Mouse (Mus musculus): ENCODE measurements around the gene Phkg1. TPM values are rescaled to one million over a fixed set of nuclear protein-coding genes. Genes with fewer than 3 reads are reported as not detected.
"Not testable (repeated sequence)": the region's sequence is repeated elsewhere in the genome, so short reads cannot be mapped to it uniquely, and the experiment has no call there.

Phkg1 gene
- 100 to 1,000 TPM; 317 to 357 (median 343) TPM for total RNA-seq (2022)

DNA sequence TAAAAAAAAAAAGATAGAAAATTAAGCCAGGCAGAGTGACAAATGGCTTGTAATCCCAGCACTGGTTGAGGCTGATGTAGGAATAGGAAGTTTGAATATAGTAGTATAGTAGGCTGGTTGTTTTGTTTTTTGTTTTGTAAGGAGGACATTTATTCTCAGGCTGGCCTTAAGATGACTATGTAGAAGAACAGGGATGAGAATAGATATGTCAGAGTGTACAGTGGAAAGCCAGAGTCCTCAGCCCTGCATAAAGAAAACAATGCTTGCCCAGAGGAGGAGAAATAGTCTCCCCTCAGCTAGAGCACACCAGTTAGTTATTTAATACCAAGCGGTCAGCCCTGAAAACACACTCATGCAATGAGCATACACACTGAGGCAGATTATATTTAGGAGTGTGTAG, at the start of gene Phkg1:
Gene Phkg1, minus strand, starts transcription at position 101 of the 400 bp plus-strand sequence.
- DNase-seq (ENCODE audit: low spot score in 2 of 2): no peak

DNA sequence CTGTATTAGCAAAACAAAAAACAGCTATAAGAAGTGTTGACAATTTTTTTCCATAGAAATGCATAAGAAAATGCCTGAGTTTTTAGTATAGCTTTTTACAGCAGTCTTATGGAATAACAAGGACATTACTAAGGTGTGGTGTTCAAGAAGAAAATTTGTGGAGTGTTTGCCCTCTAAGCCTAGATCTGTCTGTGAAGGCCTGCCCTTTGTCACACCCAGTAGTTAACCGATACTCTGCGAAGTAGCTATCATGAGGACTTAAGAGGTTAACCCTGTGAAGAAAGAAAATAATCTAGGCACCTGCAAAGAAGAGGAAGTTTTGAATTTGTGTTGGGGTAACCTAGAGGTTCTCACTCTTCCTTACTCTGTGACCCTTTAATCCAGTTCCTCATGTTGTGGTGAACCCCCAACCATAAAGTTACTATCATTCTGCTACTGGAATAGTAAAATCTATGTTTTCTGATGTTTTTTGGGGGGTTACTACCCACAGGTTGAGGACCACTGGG, 49.2 kb upstream of the Phkg1 start:
- no peak for DNase-seq (ENCODE audit: low spot score in 2 of 2)

DNA sequence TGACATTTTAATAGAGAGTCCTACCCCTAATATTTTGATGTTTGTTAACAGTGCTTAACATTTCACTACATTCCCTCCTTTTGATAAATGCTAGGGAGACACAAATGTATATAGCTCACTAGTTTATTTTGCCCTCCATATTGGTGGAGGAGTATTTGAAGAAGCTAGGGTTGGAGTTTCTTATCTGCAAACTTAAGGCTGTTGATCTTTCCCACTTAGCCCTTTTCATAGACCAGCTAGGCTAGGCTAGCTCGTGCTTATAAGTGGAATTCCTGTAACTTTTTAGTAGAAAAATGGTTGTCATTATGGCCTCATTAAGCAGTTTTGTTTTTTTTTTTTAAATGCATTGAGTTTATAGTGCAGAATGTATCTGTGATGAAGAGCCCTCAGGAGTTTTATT, 45.1 kb upstream of the Phkg1 start:
- DNase-seq (ENCODE audit: low spot score in 2 of 2): no peak

DNA sequence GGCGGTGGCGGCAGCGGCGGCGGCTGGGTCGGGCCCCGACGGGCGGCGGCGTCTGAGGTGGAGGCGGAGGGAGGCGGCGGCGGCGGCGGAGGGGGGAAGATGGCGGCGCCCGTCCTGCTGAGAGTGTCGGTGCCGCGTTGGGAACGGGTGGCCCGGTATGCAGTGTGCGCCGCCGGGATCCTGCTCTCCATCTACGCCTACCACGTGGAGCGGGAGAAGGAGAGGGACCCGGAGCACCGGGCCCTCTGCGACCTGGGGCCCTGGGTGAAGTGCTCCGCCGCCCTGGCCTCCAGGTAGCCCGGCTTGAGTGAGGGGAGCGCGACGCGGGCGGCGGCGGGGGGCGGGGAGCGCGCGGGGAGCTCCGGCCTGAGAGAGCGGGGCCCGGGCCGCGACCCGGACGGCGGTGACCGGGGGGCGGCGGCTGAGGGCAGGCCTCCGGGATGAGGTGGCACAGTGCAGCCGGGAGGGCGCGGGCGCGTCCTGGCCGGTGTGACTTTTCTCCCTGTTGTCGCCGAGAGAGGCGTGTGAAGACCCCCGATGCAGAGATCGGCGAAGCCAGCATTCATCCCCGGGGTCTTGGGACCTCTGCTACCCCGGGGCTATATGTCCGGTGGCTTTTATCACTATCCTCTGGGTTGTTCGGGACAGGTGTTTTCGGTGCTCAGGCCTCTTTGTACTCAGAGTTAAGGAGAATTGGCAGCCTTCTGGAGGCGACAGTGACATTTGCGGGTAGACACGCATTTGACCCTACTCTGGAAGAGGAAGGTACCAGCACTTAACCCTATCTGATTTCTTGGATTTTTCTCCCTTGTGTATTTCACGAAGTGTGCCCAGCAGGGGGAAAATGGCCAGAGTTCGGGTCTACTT, 44.0 kb upstream of the Phkg1 start:
- peak; percentile 18 to 33 for DNase-seq (ENCODE audit: low spot score in 2 of 2)

DNA sequence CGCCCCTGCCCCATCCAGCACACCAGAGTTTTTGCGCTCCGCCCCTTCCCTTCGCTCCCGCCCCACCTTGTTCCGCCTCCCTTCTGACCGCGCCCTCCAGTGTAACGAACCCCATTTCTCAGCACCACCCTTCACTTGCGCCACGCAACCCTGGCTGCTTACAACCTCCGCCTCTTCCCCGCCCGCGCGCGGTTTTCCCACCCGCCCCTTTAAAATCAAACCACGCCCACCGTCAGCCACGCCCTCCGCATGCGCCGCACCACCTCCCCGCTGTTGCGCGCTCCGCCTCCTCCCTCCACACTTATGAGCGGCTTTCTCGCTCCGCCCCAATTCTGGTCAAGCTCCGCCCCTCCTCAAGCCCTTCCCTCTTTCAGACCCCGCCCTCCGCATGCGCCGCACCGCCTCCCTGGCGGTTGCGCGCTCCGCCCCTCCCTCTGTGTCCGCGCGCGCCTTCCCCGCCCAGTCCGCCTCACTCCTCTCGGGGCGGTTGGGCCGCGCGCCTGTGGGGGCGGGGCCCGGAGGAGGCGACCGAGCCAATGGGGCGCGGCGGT, 43.2 kb upstream of the Phkg1 start, which contains the start of gene Vkorc1l1:
Gene Vkorc1l1, plus strand, starts transcription at position 476 of the 551 bp plus-strand sequence.
- peak; percentile 96 to 97 for DNase-seq (ENCODE audit: low spot score in 2 of 2)

DNA sequence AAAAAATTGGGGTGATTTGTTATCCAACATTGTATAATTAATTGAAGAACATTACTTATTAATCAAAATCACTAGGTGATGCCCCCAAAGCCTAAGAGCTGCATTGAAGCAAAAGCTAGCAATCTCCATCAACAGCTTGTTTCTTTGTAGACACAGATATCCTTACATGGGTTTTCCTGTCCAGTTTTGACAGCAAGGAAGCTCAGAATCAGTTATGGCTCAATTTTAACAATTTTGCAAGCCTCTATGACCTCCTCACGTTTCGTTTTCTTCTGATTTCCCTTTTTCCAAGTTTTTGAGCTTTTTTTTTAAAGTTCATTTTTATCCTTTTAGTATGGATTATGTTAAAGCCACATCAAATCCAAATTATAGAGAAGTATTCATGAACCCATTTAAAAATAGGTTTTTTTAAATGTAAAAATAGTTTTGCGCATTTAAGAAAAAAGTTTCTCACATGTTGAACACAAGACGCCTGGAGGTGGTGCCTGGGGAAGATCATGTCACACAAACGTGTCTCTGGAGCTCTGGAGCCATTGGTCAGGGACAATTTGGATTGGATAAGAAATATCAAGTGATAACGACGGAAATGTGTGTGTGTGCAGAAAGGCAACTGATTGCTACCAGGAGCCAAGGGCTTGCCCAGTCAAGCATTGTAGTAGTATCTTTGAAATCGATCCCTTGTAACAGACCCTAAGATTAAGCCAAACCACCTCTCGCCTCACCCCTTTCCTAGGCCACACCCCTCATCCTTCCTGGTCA, 42.6 kb upstream of the Phkg1 start:
- DNase-seq (ENCODE audit: low spot score in 2 of 2): no peak

DNA sequence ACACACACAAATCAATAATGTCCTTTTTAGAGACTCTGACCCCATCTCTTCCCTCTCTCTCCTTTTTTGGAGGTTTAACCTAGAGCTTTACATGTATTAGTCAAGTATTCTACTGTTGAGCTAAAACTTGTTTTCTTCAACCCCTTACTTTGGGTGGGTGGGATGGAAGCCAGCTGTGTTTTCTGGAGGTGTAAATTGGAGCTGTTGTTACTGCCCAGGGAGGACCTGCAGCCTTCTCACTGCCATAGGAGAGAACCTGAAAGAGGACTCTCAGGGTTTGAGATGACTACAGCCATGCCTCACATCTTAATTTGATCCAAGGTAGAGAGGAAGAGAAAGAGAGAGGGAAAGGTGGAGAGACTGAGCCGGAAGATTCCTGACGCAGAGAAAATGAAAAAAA, 41.9 kb upstream of the Phkg1 start:
- no peak for DNase-seq (ENCODE audit: low spot score in 2 of 2)

DNA sequence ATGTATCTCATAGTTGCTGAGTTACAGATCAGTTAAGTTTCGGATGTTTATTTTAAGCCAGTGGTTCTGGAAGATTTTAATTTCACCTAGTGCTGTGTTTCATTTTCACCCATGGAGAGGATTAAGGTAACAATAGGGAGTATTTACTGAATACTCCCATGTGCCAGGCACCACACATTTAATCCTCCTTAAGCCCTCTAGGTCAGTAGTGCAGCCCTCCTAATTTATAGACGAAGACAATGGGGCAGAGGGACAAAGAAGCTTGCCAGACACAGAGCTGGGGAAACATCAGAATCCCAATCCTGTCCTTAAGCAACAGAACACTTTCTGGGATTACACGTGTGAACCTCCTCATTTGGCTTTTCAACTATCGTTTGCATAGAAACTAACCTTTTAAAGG, 38.6 kb upstream of the Phkg1 start:
- DNase-seq (ENCODE audit: low spot score in 2 of 2): no peak

DNA sequence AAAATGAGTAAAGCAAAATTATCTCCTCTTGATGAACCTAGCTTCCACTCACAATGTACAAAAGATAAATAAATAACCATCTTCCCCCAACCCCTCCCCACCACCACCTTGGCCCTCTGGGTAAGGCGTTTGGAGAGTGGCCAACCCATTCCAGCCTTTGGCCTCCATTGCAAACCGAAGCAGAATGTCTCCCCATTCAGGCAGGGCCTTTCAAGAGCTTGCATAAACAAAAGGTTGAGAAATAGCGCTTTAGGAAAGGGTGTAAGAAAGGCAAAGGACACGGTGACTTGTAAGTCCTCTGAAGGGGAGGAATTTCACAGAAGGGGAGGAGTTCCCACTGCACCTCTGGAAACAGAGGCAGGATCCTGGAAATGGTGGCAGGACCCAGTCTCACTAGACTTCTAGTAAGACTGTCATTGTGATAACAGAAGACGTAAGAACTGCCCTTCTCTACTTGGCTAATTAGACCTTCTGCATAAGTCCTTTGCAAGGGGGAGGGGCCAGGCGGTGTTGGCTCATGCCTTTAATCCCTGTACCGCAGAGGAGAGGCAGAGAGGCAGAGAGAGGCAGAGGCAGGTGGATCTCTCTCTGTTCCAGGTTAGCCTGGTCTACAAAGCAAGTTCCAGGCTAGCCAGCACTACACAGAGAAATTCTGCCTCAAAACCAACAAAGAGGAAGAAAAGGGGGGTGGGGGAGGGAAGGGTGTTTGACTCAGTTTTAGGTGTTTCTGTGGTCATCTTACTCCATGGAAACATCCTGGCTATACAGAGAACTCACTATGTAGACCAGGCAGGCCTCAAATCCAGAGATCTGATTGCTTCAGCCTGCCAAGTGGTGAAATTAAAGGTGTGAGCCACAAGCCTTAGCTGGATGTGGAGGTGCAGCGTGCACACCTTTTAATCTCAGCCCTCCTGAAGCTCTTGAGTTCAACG, 31.8 kb upstream of the Phkg1 start:
- DNase-seq (ENCODE audit: low spot score in 2 of 2): no peak

DNA sequence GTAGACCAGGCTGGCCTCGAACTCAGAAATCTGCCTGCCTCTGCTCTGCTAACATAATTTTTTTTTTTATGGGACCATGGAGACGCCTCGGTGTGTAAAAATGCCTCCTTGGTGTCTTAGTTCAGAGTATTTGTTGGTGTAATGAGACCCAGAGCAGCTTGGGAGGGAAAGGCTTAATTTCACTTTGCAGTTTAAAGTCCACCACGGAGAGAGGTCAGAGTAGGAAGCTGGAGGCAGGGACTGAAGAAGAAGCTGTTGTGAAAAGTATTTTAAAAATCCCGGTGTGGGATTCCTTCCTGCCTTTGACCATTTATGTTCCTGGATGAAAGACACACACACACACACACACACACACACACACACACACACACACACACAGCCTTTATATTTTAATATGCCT, 27.6 kb upstream of the Phkg1 start:
- no peak for DNase-seq (ENCODE audit: low spot score in 2 of 2)

DNA sequence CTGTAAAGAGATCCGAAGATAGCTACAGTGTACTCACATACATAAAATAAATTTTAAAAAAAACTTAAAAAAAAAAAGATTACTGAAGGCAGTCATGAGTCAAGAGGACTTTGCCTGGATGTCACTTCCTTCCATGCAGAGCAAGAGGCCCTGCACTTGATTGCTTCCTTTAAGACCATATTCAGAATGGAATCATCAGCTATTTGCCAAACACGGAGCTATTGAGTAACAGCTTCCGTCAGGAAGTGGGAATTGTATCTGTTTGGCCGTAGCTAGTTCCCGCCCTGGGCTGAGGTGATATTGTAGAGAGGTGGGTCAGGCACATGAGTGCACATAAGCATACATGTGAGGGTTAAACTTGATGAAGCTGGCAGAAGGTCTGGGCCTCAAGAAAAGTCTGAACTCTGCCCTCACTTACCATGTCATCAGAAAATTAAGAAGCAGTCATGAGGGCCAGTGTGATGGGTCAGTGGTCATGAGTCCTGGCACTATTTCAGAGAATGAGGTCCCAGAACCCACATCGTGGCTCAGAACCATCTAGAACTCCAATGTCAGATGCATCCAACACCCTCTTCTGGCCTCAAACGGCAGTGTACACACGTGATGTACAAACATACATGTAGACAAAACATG, 26.6 kb upstream of the Phkg1 start:
- no peak for DNase-seq (ENCODE audit: low spot score in 2 of 2)

DNA sequence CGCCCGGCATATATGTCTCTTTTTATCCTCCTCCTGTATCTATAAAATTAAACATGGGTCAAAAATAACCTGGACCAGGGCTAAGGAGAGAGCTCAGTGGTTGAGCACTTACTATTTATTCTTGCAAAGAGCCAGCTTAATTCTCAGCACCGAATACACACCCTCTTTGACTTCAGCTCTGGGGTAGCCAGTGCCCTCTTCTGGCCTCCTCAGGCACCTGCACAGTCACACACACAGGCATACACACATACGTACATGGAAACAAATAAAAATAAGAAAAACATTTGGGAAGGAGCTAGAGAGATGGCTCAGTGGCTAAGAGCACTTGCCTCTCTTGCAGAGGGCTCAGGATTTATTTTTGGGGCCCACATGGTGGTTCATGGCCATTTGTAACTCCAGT, 23.6 kb upstream of the Phkg1 start:
- DNase-seq (ENCODE audit: low spot score in 2 of 2): no peak

DNA sequence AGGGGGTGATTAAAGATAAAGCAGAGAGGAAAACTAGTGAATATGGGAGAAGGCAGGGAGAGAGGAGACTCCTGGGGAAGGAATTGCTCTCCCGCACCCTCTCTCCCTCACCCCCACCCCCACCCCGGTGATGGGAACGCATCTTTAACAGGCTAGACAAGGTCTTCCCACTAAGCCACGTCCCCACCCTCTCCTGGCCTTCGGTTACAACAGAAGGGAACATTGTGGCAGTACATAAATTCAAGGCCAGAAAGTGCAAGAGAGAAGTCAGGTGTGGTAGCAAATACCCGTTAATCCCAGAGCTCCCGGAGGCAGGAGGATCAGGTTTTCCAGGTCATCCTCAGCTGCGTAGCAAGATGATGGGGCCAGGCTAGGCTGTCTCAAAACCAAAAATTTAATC, 21.0 kb upstream of the Phkg1 start:
- DNase-seq (ENCODE audit: low spot score in 2 of 2): no peak

DNA sequence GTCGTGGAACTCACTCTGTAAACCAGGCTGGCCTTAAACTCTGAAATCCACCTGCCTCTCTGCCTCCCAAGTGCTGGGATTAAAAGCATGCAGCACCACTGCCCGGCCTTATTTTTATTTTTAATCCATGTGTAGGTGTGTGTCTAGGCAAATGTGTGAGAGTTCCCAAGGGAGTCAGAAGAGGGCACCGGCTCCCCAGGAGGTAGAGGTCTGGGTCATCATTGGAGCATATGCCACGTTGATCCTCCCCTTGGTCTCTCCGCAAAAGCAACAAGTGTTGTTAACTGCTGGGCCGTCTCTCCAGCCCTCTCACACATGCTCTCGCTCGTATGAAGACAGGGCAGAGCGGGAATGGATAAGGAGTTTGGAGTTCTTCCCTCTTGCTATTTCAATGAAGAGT, 20.4 kb upstream of the Phkg1 start:
- DNase-seq (ENCODE audit: low spot score in 2 of 2): no peak

DNA sequence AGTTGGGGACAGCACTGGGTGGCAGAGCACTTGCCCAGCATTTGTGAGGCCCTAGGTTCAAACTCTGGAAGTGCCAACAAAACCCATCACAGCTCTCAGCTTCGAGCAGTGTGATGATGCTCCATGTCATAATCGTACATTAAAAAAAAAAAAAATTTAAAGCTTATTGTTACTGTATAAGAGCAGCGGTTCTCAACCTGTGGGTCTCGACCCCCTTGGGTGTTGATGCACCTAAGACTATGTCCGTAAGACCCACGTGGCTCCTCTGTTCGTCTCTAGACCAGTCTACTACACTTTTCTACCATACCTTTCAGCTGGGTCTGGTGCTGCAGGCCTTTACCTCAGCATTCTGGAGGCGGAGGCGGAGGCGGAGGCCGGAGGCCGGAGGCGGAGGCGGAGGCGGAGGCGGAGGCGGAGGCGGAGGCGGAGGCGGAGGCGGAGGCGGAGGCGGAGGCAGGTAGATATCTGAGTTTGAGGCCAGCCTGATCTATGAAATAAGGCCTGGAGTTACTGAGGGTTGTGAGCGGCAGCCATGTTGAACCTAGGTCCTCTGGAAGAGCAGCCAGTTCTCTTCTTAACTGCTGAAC, 19.8 kb upstream of the Phkg1 start:
- no peak for DNase-seq (ENCODE audit: low spot score in 2 of 2)

DNA sequence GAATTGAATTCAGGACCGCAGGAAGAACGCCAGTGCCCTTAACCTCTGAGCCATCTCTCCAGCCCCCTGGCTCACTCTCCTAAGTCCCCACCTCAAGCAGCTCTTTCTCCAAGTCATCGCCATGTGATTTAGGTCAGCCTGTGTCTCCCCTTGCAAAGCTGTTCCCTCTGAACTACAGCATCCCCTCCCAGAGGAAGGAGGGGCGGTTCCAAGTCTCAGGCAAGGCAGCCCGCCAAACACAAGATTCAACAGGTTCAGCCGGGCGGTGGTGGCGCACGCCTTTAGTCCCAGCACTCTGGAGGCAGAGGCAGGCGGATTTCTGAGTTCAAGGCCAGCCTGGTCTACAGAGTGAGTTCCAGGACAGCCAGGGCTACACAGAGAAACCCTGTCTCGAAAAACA, 17.1 kb upstream of the Phkg1 start:
- DNase-seq (ENCODE audit: low spot score in 2 of 2): not testable (repeated sequence)

DNA sequence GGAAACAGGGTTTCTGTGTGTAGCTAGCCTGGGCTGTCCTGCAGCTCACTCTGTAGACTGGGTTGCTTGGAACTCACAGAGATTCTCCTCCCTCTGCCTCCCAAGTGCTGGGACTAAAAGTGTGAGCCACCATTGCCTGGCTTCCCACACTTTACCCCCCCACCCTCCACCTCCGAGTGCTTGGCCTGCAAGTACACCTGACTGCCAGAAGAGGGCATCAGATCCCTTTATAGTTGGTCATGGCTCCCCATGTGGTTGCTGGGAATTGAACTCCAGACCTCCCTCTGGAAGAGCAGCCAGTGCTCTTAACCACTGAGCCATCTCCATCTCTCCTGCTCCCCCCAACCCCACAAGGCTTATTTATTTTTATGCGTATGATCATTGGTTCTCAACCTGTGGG, 15.7 kb upstream of the Phkg1 start:
- no peak for DNase-seq (ENCODE audit: low spot score in 2 of 2)

DNA sequence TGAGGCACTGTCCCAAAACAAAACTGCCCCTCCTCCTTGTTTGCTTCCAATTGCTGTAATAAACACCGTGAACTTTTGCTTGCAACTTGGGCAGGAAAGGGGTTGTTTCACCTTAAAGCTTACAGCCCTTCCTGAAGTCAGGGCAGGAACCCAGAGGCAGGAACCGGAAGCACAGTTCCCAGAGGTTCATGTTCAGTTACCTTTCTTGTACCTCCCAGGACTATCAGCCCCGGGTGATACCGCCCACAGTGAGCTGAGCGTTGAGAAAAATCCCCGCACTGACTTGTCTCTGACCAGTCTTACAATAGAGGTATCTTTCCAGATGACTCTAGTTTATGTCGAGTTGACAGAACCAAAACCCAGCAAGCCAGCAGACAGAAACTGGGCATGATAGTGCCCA, 11.2 kb upstream of the Phkg1 start:
- DNase-seq (ENCODE audit: low spot score in 2 of 2): no peak

DNA sequence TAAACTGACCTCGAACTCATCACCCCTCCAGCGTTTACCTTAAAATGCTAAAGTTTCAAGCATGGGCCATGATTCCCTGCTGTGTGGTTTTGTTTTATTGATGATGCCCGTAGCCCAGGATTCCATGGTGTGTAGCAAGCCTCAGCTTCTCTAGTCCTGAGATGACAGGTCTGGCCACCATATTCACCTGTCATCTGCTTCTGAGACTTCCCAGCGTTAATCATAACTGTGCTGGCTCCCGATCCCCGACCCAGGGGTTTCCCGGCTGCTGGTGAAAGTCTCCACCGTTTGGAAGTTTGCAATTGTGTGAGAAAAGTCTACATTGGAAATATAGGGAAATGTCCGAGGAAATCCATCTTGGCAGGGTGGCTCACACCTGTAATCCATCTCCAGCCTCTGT, 10.8 kb upstream of the Phkg1 start:
- DNase-seq (ENCODE audit: low spot score in 2 of 2): no peak

All from gastrocnemius, adult 8-10 months (tissue).